Mouse (Mus musculus): ENCODE measurements around the gene Rapgef2. TPM values are rescaled to one million over a fixed set of nuclear protein-coding genes. Genes with fewer than 3 reads are reported as not detected.

Gene Rapgef2
- total RNA-seq (2021): 10 to 100 TPM; 34.3 to 34.5 TPM
- long read RNA-seq, experiment 1, partial matches to known transcripts: 2 of 4 reads
- long read RNA-seq, experiment 1, other reads (novel, unspliced or antisense): 2 of 4 reads
- long read RNA-seq, experiment 2, partial matches to known transcripts: 0 of 3 reads
- long read RNA-seq, experiment 2, other reads (novel, unspliced or antisense): 3 of 3 reads

GRCm38 (mm10) chr3:79286376-79287107, at the start of gene Rapgef2:
Gene Rapgef2 (minus strand): TSS chr3:79286517.
- DNase-seq: peak; percentile 86 to 89

GRCm38 (mm10) chr3:79333643-79334200, 47.4 kb upstream of the Rapgef2 start:
- DNase-seq: no peak

- DNase-seq: no peak
These were observed 46.7 kb upstream of the Rapgef2 start for GRCm38 (mm10) chr3:79333051-79333450.

- no peak for DNase-seq
These were observed 43.5 kb upstream of the Rapgef2 start for GRCm38 (mm10) chr3:79329691-79330315.

GRCm38 (mm10) chr3:79324697-79325526, 38.6 kb upstream of the Rapgef2 start:
- DNase-seq: no peak

GRCm38 (mm10) chr3:79314006-79314698, 27.8 kb upstream of the Rapgef2 start:
- DNase-seq: no peak

- DNase-seq: no peak
These were observed 25.6 kb upstream of the Rapgef2 start for GRCm38 (mm10) chr3:79311895-79312294.

GRCm38 (mm10) chr3:79310184-79310583, 23.9 kb upstream of the Rapgef2 start:
- no peak for DNase-seq

- DNase-seq: no peak
These were observed 22.3 kb upstream of the Rapgef2 start for GRCm38 (mm10) chr3:79308605-79309004.

- DNase-seq: peak in 1 of 2 experiments; percentile 24
These were observed 13.1 kb upstream of the Rapgef2 start for GRCm38 (mm10) chr3:79299401-79299800.

- no peak for DNase-seq
These were observed 11.0 kb upstream of the Rapgef2 start for GRCm38 (mm10) chr3:79297281-79297680.

GRCm38 (mm10) chr3:79296586-79296985, 10.3 kb upstream of the Rapgef2 start:
- no peak for DNase-seq

GRCm38 (mm10) chr3:79296049-79296448, 9.7 kb upstream of the Rapgef2 start:
- DNase-seq: no peak

- no peak for DNase-seq
These were observed 8.4 kb upstream of the Rapgef2 start for GRCm38 (mm10) chr3:79294701-79295100.

- no peak for DNase-seq
These were observed 6.7 kb upstream of the Rapgef2 start for GRCm38 (mm10) chr3:79293023-79293422.

GRCm38 (mm10) chr3:79289050-79289449, 2.7 kb upstream of the Rapgef2 start:
- DNase-seq: no peak

- DNase-seq: peak; percentile 62 to 70
These were observed 1.6 kb upstream of the Rapgef2 start for GRCm38 (mm10) chr3:79287699-79288458.

GRCm38 (mm10) chr3:79287108-79287576, 825 bp upstream of the Rapgef2 start:
- DNase-seq: peak; percentile 94 to 98

GRCm38 (mm10) chr3:79286031-79286375, 314 bp downstream of the Rapgef2 start:
- DNase-seq: peak; percentile 46 to 76

- peak; percentile 23 to 51 for DNase-seq
These were observed 1.1 kb downstream of the Rapgef2 start for GRCm38 (mm10) chr3:79285097-79285675.
